Mouse (Mus musculus): ENCODE results near the gene Arhgef12. TPM values are rescaled to one million over a fixed set of nuclear protein-coding genes. Genes with fewer than 3 reads are reported as not detected.

The Arhgef12 gene
- polyA plus RNA-seq, 1 experiment from 2014 or later = 14.8 TPM

- ATAC-seq (replicated peaks; ENCODE audit: low FRiP score) (no peak), DNase-seq (ENCODE audit: low spot score) (no peak)
- Histone ChIP-seq H3K36me3 (ENCODE audit: control insufficient read depth, insufficient read depth, low read length) (no peaks in the 10 kb centered on the region), H3K9ac (ENCODE audit: low read length) (no peak overlapping the region), H3K4me2 (ENCODE audit: low read depth, low read length, severe bottlenecking) (no peak overlapping the region), H3K4me3 (ENCODE audit: low read depth, low read length) (no peak overlapping the region), H3K27me3 (ENCODE audit: control insufficient read depth, insufficient read depth, low read length) (no peaks in the 10 kb centered on the region), H3K27ac (ENCODE audit: low read depth, low read length) (no peak overlapping the region), H3K9me3 (ENCODE audit: control insufficient read depth, low read length) (no peaks in the 10 kb centered on the region), H3K4me1 (replicated peaks; ENCODE audit: control insufficient read depth, insufficient read depth, low read length) (no peaks in the 10 kb centered on the region)
- 86% methylated on average over 6 of the region's 6 CpGs for WGBS
These were observed 144.5 kb downstream of the Arhgef12 start for GRCm38 (mm10) chr9:42962506-42962905.

- Histone ChIP-seq H3K36me3 (ENCODE audit: control insufficient read depth, insufficient read depth, low read length) (no peaks in the 10 kb centered on the region), H3K27ac (ENCODE audit: low read depth, low read length) (no peak overlapping the region), H3K9ac (ENCODE audit: low read length) (no peak overlapping the region), H3K4me1 (replicated peaks; ENCODE audit: control insufficient read depth, insufficient read depth, low read length) (no peaks in the 10 kb centered on the region), H3K27me3 (ENCODE audit: control insufficient read depth, insufficient read depth, low read length) (no peaks in the 10 kb centered on the region), H3K9me3 (ENCODE audit: control insufficient read depth, low read length) (no peaks in the 10 kb centered on the region), H3K4me3 (ENCODE audit: low read depth, low read length) (no peak overlapping the region), H3K4me2 (ENCODE audit: low read depth, low read length, severe bottlenecking) (no peak overlapping the region)
- WGBS = 82% methylated on average over 7 of the region's 7 CpGs
- no peak for ATAC-seq (replicated peaks; ENCODE audit: low FRiP score)
- no peak for DNase-seq (ENCODE audit: low spot score)
These were observed 148.6 kb downstream of the Arhgef12 start for GRCm38 (mm10) chr9:42958401-42958800.

- Histone ChIP-seq H3K36me3 (ENCODE audit: control insufficient read depth, insufficient read depth, low read length) (no peaks in the 10 kb centered on the region), H3K9me3 (ENCODE audit: control insufficient read depth, low read length) (no peaks in the 10 kb centered on the region), H3K27me3 (ENCODE audit: control insufficient read depth, insufficient read depth, low read length) (peaks cover 2% of the 10 kb centered on the region; the same call in 1 of the 2 replicates), H3K9ac (ENCODE audit: low read length) (no peak overlapping the region), H3K4me3 (ENCODE audit: low read depth, low read length) (no peak overlapping the region), H3K4me2 (ENCODE audit: low read depth, low read length, severe bottlenecking) (no peak overlapping the region), H3K4me1 (replicated peaks; ENCODE audit: control insufficient read depth, insufficient read depth, low read length) (peaks cover 5% of the 10 kb centered on the region; the same call in 1 of the 2 replicates), H3K27ac (ENCODE audit: low read depth, low read length) (no peak overlapping the region)
- no peak for ATAC-seq (replicated peaks; ENCODE audit: low FRiP score)
- DNase-seq (ENCODE audit: low spot score) = no peak
- 27% methylated on average over 1 of the region's 1 CpGs for WGBS
These were observed 158.7 kb downstream of the Arhgef12 start for GRCm38 (mm10) chr9:42948381-42948780.

- DNase-seq (ENCODE audit: low spot score) = no peak
- peaks cover 9% of the 10 kb centered on the region for H3K27me3 ChIP-seq (ENCODE audit: control insufficient read depth, insufficient read depth, low read length)
- no peak overlapping the region for H3K9ac ChIP-seq (ENCODE audit: low read length)
- H3K4me2 ChIP-seq (ENCODE audit: low read depth, low read length, severe bottlenecking) = no peak overlapping the region
- WGBS = 80% methylated on average over 7 of the region's 7 CpGs
- no peak for ATAC-seq (replicated peaks; ENCODE audit: low FRiP score)
- H3K4me3 ChIP-seq (ENCODE audit: low read depth, low read length) = no peak overlapping the region
- no peaks in the 10 kb centered on the region for H3K36me3 ChIP-seq (ENCODE audit: control insufficient read depth, insufficient read depth, low read length)
- peaks cover 7% of the 10 kb centered on the region; the same call in 1 of the 2 replicates for H3K4me1 ChIP-seq (replicated peaks; ENCODE audit: control insufficient read depth, insufficient read depth, low read length)
- H3K9me3 ChIP-seq (ENCODE audit: control insufficient read depth, low read length) = no peaks in the 10 kb centered on the region
- H3K27ac ChIP-seq (ENCODE audit: low read depth, low read length) = no peak overlapping the region
These were observed 161.9 kb downstream of the Arhgef12 start for GRCm38 (mm10) chr9:42945174-42945573.

GRCm38 (mm10) chr9:42944536-42945006 is 162.5 kb downstream of the Arhgef12 start:
- ATAC-seq (replicated peaks; ENCODE audit: low FRiP score) (peak; percentile 92), DNase-seq (ENCODE audit: low spot score) (peak; percentile 95)
- no peaks in the 10 kb centered on the region for H3K9me3 ChIP-seq (ENCODE audit: control insufficient read depth, low read length)
- H3K36me3 ChIP-seq (ENCODE audit: control insufficient read depth, insufficient read depth, low read length) = no peaks in the 10 kb centered on the region
- H3K27ac ChIP-seq (ENCODE audit: low read depth, low read length) = no peak overlapping the region
- WGBS = under 1% methylated on average over 50 of the region's 52 CpGs
- H3K27me3 ChIP-seq (ENCODE audit: control insufficient read depth, insufficient read depth, low read length) = peaks cover 9% of the 10 kb centered on the region
- H3K4me3 ChIP-seq (ENCODE audit: low read depth, low read length) = peak overlapping the region; percentile 79
- H3K4me1 ChIP-seq (replicated peaks; ENCODE audit: control insufficient read depth, insufficient read depth, low read length) = peaks cover 7% of the 10 kb centered on the region; the same call in 1 of the 2 replicates
- peak overlapping the region; percentile 97 for H3K4me2 ChIP-seq (ENCODE audit: low read depth, low read length, severe bottlenecking)
- peak overlapping the region; percentile 63 for H3K9ac ChIP-seq (ENCODE audit: low read length)

- H3K4me2 ChIP-seq (ENCODE audit: low read depth, low read length, severe bottlenecking) = peak within 1 kb of the TSS; percentile 97
- no peak within 1 kb of the TSS for H3K27ac ChIP-seq (ENCODE audit: low read depth, low read length)
- peaks cover 9% of the 10 kb centered on the region for H3K27me3 ChIP-seq (ENCODE audit: control insufficient read depth, insufficient read depth, low read length)
- peak within 1 kb of the TSS; percentile 79 for H3K4me3 ChIP-seq (ENCODE audit: low read depth, low read length)
- peaks cover 7% of the 10 kb centered on the region; the same call in 1 of the 2 replicates for H3K4me1 ChIP-seq (replicated peaks; ENCODE audit: control insufficient read depth, insufficient read depth, low read length)
- H3K36me3 ChIP-seq (ENCODE audit: control insufficient read depth, insufficient read depth, low read length) = no peaks in the 10 kb centered on the region
- WGBS = 1% methylated on average over 52 of the region's 68 CpGs
- H3K9ac ChIP-seq (ENCODE audit: low read length) = peak within 1 kb of the TSS; percentile 80
- ATAC-seq (replicated peaks; ENCODE audit: low FRiP score) = peak; percentile 45
- DNase-seq (ENCODE audit: low spot score) = peak; percentile 80
- H3K9me3 ChIP-seq (ENCODE audit: control insufficient read depth, low read length) = no peaks in the 10 kb centered on the region
These were observed 163.1 kb downstream of the Arhgef12 start, which contains the start of gene Grik4 for GRCm38 (mm10) chr9:42943781-42944535. Gene Grik4 (minus strand): TSS chr9:42944493.

GRCm38 (mm10) chr9:42943057-42943529 is 163.9 kb downstream of the Arhgef12 start:
- H3K4me2 ChIP-seq (ENCODE audit: low read depth, low read length, severe bottlenecking) = peak overlapping the region; percentile 97
- peak overlapping the region; percentile 80 for H3K9ac ChIP-seq (ENCODE audit: low read length)
- no peaks in the 10 kb centered on the region for H3K9me3 ChIP-seq (ENCODE audit: control insufficient read depth, low read length)
- peaks cover 7% of the 10 kb centered on the region; the same call in 1 of the 2 replicates for H3K4me1 ChIP-seq (replicated peaks; ENCODE audit: control insufficient read depth, insufficient read depth, low read length)
- peak; percentile 73 for DNase-seq (ENCODE audit: low spot score)
- 2% methylated on average over 9 of the region's 9 CpGs for WGBS
- no peaks in the 10 kb centered on the region for H3K36me3 ChIP-seq (ENCODE audit: control insufficient read depth, insufficient read depth, low read length)
- ATAC-seq (replicated peaks; ENCODE audit: low FRiP score) = peak; percentile 9; the same call in 1 of the 2 replicates
- H3K4me3 ChIP-seq (ENCODE audit: low read depth, low read length) = peak overlapping the region; percentile 79
- peaks cover 9% of the 10 kb centered on the region for H3K27me3 ChIP-seq (ENCODE audit: control insufficient read depth, insufficient read depth, low read length)
- H3K27ac ChIP-seq (ENCODE audit: low read depth, low read length) = no peak overlapping the region

GRCm38 (mm10) chr9:42942148-42942547 is 164.9 kb downstream of the Arhgef12 start:
- DNase-seq (ENCODE audit: low spot score) (no peak), ATAC-seq (replicated peaks; ENCODE audit: low FRiP score) (no peak)
- no peaks in the 10 kb centered on the region for H3K36me3 ChIP-seq (ENCODE audit: control insufficient read depth, insufficient read depth, low read length)
- H3K27ac ChIP-seq (ENCODE audit: low read depth, low read length) = no peak overlapping the region
- peaks cover 9% of the 10 kb centered on the region for H3K27me3 ChIP-seq (ENCODE audit: control insufficient read depth, insufficient read depth, low read length)
- H3K9ac ChIP-seq (ENCODE audit: low read length) = no peak overlapping the region
- H3K4me2 ChIP-seq (ENCODE audit: low read depth, low read length, severe bottlenecking) = no peak overlapping the region
- H3K4me3 ChIP-seq (ENCODE audit: low read depth, low read length) = no peak overlapping the region
- 43% methylated on average over 4 of the region's 4 CpGs for WGBS
- peaks cover 7% of the 10 kb centered on the region; the same call in 1 of the 2 replicates for H3K4me1 ChIP-seq (replicated peaks; ENCODE audit: control insufficient read depth, insufficient read depth, low read length)
- H3K9me3 ChIP-seq (ENCODE audit: control insufficient read depth, low read length) = no peaks in the 10 kb centered on the region

Measured in forebrain, embryonic 11.5 days (tissue).